Mouse (Mus musculus): ENCODE data around the gene Acp4. TPM values are rescaled to one million over a fixed set of nuclear protein-coding genes. Genes with fewer than 3 reads are reported as not detected.
"Not testable (repeated sequence)": the region's sequence is repeated elsewhere in the genome, so short reads cannot be mapped to it uniquely, and the experiment has no call there.

Acp4 gene
- not detected in 2 replicates for polyA plus RNA-seq (2012; rRNA removed)

GRCm38 (mm10) chr7:44257278-44257677 lies at the start of gene Acp4:
Gene Acp4, minus strand, starts transcription at chr7:44257378.
- TF ChIP-seq POLR2A (IDR thresholded peaks at IDR 0.05; ENCODE audit: borderline replicate concordance, extremely low read depth, insufficient read depth, insufficient read length, poor library complexity, severe bottlenecking) (no peak), CTCF (IDR thresholded peaks at IDR 0.05; ENCODE audit: borderline replicate concordance, extremely low read depth, insufficient read depth, insufficient read length) (no peak)
- no peak for DNase-seq (ENCODE audit: low read depth)

- no peak for TF ChIP-seq POLR2A (IDR thresholded peaks at IDR 0.05; ENCODE audit: borderline replicate concordance, extremely low read depth, insufficient read depth, insufficient read length, poor library complexity, severe bottlenecking)
- TF ChIP-seq CTCF (IDR thresholded peaks at IDR 0.05; ENCODE audit: borderline replicate concordance, extremely low read depth, insufficient read depth, insufficient read length), result no peak
- no peak for DNase-seq (ENCODE audit: low read depth)
Measured at GRCm38 (mm10) chr7:44306516-44307240, 49.5 kb upstream of the Acp4 start, which contains the start of gene Clec11a. Gene Clec11a, minus strand, starts transcription at chr7:44306902.

DNA sequence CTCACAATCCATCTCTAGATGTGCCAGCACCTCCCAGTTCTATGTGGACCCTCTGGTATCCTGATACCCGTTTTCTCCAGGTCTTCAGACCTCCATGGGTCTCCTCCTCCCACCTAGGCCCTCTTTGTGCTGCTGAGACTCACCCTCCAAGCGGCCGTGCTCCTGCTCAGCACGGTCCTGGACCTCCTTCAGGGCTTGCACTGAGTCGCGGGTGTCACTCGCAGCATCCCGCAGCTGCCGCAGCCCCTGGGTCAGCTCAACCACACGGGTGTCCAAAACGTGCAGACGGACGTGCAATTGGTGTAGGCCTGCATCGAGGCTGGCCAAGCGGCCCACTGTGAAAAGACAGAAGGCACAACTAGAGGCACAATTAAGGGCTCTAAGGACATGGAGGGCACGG lies 48.5 kb upstream of the Acp4 start:
- no peak for DNase-seq (ENCODE audit: low read depth)
- TF ChIP-seq CTCF (IDR thresholded peaks at IDR 0.05; ENCODE audit: borderline replicate concordance, extremely low read depth, insufficient read depth, insufficient read length), result no peak
- no peak for TF ChIP-seq POLR2A (IDR thresholded peaks at IDR 0.05; ENCODE audit: borderline replicate concordance, extremely low read depth, insufficient read depth, insufficient read length, poor library complexity, severe bottlenecking)

DNA sequence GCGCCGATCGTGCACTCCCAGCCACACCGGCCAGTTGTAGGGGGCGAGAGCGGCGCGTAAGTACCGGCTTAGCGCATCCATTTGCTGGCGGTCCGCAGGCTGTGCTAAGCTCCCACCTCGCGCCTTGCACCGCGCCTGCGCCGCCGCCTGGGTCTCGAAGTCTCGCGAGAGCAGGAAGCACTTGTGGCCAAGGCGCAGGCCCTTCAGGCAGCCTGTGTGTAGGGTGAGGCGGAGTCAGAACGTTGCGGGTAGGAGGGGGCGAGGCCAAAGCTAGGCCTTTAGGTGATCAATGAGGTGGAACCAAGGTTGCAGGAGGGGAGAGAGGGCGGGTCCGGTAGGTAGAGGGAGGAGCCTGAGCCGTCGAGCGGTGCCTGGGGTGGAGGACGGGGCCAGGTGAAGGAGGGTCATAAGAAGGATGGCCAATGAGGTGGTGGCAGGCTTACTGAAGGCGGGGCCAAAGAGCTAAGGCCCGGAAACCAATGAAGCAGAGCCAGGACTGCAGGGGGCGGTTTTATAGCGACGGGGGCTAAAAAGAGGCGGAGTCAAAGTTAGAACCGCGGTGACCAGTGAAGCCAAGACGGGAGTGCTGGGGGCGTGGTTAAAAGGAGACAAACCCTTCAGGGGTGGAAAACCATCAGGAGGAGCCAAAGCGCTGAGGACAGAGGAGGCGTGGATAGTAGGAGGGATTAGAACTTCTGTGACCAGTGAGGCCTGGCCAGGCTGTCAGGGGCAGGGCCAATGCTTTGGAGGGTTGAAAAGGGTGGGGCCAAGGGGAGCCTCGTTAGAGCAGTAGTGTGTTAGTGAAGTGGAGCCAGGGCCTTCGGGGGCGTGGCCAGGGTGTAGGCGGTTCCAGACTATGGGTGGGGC lies 47.8 kb upstream of the Acp4 start:
- peak; percentile 97 for TF ChIP-seq POLR2A (IDR thresholded peaks at IDR 0.05; ENCODE audit: borderline replicate concordance, extremely low read depth, insufficient read depth, insufficient read length, poor library complexity, severe bottlenecking)
- TF ChIP-seq CTCF (IDR thresholded peaks at IDR 0.05; ENCODE audit: borderline replicate concordance, extremely low read depth, insufficient read depth, insufficient read length), result no peak; the same call in 1 of the 2 replicates
- peak; percentile 100 for DNase-seq (ENCODE audit: low read depth)

GRCm38 (mm10) chr7:44304463-44304774 lies 47.2 kb upstream of the Acp4 start:
- DNase-seq (ENCODE audit: low read depth), result no peak
- TF ChIP-seq CTCF (IDR thresholded peaks at IDR 0.05; ENCODE audit: borderline replicate concordance, extremely low read depth, insufficient read depth, insufficient read length) (no peak), POLR2A (IDR thresholded peaks at IDR 0.05; ENCODE audit: borderline replicate concordance, extremely low read depth, insufficient read depth, insufficient read length, poor library complexity, severe bottlenecking) (no peak)

DNA sequence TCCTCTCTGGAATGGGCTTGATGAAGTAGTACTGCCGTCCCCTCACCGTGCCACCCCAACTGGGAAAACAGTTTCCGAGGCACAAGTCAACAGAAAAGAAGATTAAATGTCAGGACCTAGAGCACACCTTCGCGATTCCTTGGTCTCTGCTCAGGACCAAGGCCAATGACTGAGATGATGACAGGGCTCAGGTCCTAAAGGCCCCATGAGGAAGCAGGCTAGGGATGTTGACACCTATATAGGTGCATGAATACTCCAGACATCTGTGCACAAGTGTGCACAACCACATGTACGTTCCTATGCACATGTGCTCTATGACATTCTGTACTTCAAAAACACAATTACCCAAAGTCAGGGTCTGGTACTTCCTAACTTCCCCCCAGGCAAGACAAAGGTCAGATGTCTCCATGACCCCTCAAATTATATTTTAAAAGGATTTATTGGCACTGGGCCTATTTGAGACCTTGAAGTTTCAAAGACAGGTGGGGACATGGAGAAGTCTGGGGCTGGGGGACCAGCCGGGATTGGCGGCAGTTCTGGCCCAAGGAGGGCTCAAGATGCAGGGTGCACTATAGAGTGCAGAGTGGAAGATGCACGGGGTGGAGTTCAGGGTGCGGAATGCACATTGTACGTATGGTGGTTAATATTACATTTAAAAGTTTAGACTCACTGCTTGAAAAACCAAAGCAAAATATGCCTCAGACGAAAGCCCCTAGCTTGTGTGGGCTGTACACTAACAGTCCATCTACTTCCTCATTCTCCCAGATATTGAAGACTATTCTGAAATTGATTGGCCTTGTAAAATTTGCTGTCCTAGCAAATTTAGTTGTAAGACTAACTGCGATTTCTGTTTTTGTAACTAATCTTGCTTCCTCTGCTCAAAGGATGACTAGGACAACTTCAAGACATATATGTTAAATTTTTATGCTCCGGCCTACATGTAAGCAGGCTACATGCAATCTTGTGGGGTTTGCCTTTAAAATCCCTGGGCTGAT lies 46.5 kb upstream of the Acp4 start:
- DNase-seq (ENCODE audit: low read depth), result no peak
- no peak for TF ChIP-seq POLR2A (IDR thresholded peaks at IDR 0.05; ENCODE audit: borderline replicate concordance, extremely low read depth, insufficient read depth, insufficient read length, poor library complexity, severe bottlenecking)
- TF ChIP-seq CTCF (IDR thresholded peaks at IDR 0.05; ENCODE audit: borderline replicate concordance, extremely low read depth, insufficient read depth, insufficient read length), result no peak

- DNase-seq (ENCODE audit: low read depth), result not testable (repeated sequence)
Measured at GRCm38 (mm10) chr7:44297501-44297900, 40.3 kb upstream of the Acp4 start.

DNA sequence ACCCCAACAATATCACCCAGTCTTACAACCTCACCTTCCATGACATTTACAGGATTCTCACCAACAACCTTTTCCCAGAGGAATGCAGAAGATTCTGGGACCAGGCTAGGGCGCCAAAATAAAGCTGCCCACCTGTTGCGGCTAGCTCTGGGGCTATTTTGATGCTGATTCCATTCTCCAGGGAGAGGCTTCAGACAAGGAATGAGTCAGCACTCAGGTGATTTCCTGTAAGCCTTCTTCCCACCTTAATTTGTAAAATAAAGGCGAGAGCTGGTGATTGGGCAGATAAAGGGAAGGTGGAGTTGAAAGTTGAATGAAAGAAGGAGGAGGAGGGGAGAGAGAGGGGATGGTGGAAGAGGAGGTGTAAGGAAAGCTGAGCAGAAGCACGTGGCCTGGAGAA lies 34.2 kb upstream of the Acp4 start:
- TF ChIP-seq POLR2A (IDR thresholded peaks at IDR 0.05; ENCODE audit: borderline replicate concordance, extremely low read depth, insufficient read depth, insufficient read length, poor library complexity, severe bottlenecking), result no peak
- no peak for TF ChIP-seq CTCF (IDR thresholded peaks at IDR 0.05; ENCODE audit: borderline replicate concordance, extremely low read depth, insufficient read depth, insufficient read length)
- no peak for DNase-seq (ENCODE audit: low read depth)

- no peak for TF ChIP-seq POLR2A (IDR thresholded peaks at IDR 0.05; ENCODE audit: borderline replicate concordance, extremely low read depth, insufficient read depth, insufficient read length, poor library complexity, severe bottlenecking)
- no peak for TF ChIP-seq CTCF (IDR thresholded peaks at IDR 0.05; ENCODE audit: borderline replicate concordance, extremely low read depth, insufficient read depth, insufficient read length)
- DNase-seq (ENCODE audit: low read depth), result no peak
Measured at GRCm38 (mm10) chr7:44290986-44291385, 33.8 kb upstream of the Acp4 start.

GRCm38 (mm10) chr7:44287760-44288159 lies 30.6 kb upstream of the Acp4 start:
- TF ChIP-seq POLR2A (IDR thresholded peaks at IDR 0.05; ENCODE audit: borderline replicate concordance, extremely low read depth, insufficient read depth, insufficient read length, poor library complexity, severe bottlenecking), result no peak
- no peak for TF ChIP-seq CTCF (IDR thresholded peaks at IDR 0.05; ENCODE audit: borderline replicate concordance, extremely low read depth, insufficient read depth, insufficient read length)
- no peak for DNase-seq (ENCODE audit: low read depth)

DNA sequence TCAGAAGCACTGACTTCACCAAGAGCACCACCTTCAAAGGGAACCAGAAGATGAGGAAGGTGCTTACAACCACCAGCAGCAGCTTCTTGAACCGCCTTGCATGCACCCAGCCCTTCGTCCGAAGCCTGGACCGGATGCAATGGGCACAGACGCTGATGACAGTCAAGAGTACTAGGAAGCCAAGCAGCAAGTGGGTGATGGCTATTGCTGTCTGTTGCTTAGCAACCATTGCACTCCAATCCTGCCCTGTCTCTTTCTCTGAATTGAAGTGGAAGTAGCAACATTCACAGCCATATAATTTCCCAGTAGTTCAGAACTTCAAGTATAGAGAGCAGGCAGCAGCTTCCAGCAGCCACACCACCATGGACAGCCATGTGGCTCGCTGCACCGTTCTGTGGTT lies 24.4 kb upstream of the Acp4 start:
- peak; percentile 58 for DNase-seq (ENCODE audit: low read depth)
- no peak for TF ChIP-seq POLR2A (IDR thresholded peaks at IDR 0.05; ENCODE audit: borderline replicate concordance, extremely low read depth, insufficient read depth, insufficient read length, poor library complexity, severe bottlenecking)
- no peak for TF ChIP-seq CTCF (IDR thresholded peaks at IDR 0.05; ENCODE audit: borderline replicate concordance, extremely low read depth, insufficient read depth, insufficient read length)
